Mouse (Mus musculus) heart, embryonic 11.5 days (tissue): ENCODE results near the gene Kcnd2. TPM values are rescaled to one million over a fixed set of nuclear protein-coding genes. Genes with fewer than 3 reads are reported as not detected.

ENCODE experiments used
- ATAC-seq: fragments of 200-750 bp; cut with Nextera tagmentation; replicated peaks from 2 replicates; pipeline ENCODE4 v1.8.0; 2017; ENCODE audit warnings: moderate library complexity; ENCODE audit not compliant: insufficient number of reproducible peaks, low FRiP score, low TSS enrichment
- H3K27ac ChIP-seq: fragments of 300-500 bp; sonication (generic); 2 replicates; pipeline ENCODE4 v1.5.1; 2014; ENCODE audit warnings: mild to moderate bottlenecking, low read depth, low read length
- H3K27me3 ChIP-seq: fragments of 300-500 bp; sonication (generic); 2 replicates; pipeline ENCODE4 v1.6.1; 2014; ENCODE audit warnings: mild to moderate bottlenecking, low read length, mixed read lengths; ENCODE audit not compliant: control insufficient read depth, insufficient read depth
- H3K36me3 ChIP-seq: fragments of 300-500 bp; sonication (generic); 2 replicates; pipeline ENCODE4 v1.6.1; 2014; ENCODE audit warnings: mild to moderate bottlenecking, low read length, moderate library complexity, mixed read lengths; ENCODE audit not compliant: control insufficient read depth, insufficient read depth
- H3K4me1 ChIP-seq: fragments of 300-500 bp; sonication (generic); 2 replicates; pipeline ENCODE4 v1.6.1; 2014; ENCODE audit warnings: low read length; ENCODE audit not compliant: control insufficient read depth, insufficient read depth
- H3K4me2 ChIP-seq: fragments of 300-500 bp; sonication (generic); 2 replicates; pipeline ENCODE4 v1.6.1; 2014; ENCODE audit warnings: mild to moderate bottlenecking, moderate library complexity
- H3K4me3 ChIP-seq: fragments of 300-500 bp; sonication (generic); 2 replicates; pipeline ENCODE4 v1.5.1; 2014; ENCODE audit warnings: low read depth, low read length
- H3K9ac ChIP-seq: fragments of 300-500 bp; sonication (generic); 2 replicates; pipeline ENCODE4 v1.6.1; 2014; ENCODE audit warnings: mild to moderate bottlenecking, low read depth, low read length, moderate library complexity
- H3K9me3 ChIP-seq: fragments of 300-500 bp; sonication (generic); replicated peaks from 2 replicates; pipeline ENCODE4 v1.6.1; 2016; ENCODE audit warnings: low read length; ENCODE audit not compliant: control insufficient read depth
- WGBS: fragments of 180-500 bp; shearing (Covaris S2); extraction: QIAGEN DNeasy Blood & Tissue Kit; methylation state at CpG from one replicate; pipeline ENCODE4 v1.1.7; 2014; ENCODE audit not compliant: insufficient replicate concordance; 5-methylcytosine and 5-hydroxymethylcytosine counted together
- polyA plus RNA-seq: library from polyadenylated mRNA; unstranded; fragments of >200 nt; fragmentation: Nextera tagmentation; extraction: Ambion mirVana; gene quantifications from 2 replicates; pipeline ENCODE4 v1.2.1, GENCODE M21; 2014

The Kcnd2 gene
- polyA plus RNA-seq, 1 experiment from 2014 or later: 1.9 TPM

GRCm38 (mm10) chr6:21744615-21745266 lies 529.4 kb downstream of the Kcnd2 start:
- Histone ChIP-seq H3K27me3 (no peaks in the 10 kb centered on the region), H3K4me2 (no peak overlapping the region), H3K9ac (no peak overlapping the region), H3K4me3 (no peak overlapping the region), H3K36me3 (no peaks in the 10 kb centered on the region), H3K4me1 (no peaks in the 10 kb centered on the region), H3K9me3 (no peaks in the 10 kb centered on the region), H3K27ac (no peak overlapping the region)
- 60% methylated on average over 3 of the region's 3 CpGs for WGBS
- no peak for ATAC-seq

DNA sequence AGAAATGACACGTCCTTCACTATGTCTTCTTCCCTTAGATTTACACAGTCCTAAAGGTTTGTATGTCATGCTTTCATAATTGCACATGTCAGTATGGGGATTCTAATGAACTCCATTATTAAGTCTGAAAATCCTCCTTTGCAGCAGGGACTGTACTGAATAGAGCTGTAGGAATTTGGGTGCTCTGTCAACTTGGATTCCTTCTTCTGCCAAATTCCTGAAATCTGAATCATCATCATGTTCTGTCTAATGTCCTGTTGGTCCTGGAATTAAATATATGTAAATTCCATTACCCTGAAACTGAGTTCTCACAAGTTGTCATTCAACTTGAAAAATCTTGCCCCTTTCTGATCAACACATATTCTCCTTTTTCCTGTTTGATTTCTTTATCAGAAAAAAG lies 532.2 kb downstream of the Kcnd2 start:
- Histone ChIP-seq H3K27me3 (no peaks in the 10 kb centered on the region), H3K4me1 (no peaks in the 10 kb centered on the region), H3K4me3 (no peak overlapping the region), H3K36me3 (no peaks in the 10 kb centered on the region), H3K27ac (no peak overlapping the region), H3K9me3 (no peaks in the 10 kb centered on the region), H3K9ac (no peak overlapping the region), H3K4me2 (no peak overlapping the region)
- ATAC-seq: no peak
- 69% methylated on average over 1 of the region's 1 CpGs for WGBS

- no peak overlapping the region for H3K4me2 ChIP-seq
- H3K4me1 ChIP-seq: no peaks in the 10 kb centered on the region
- WGBS: 84% methylated on average over 12 of the region's 12 CpGs
- H3K36me3 ChIP-seq: no peaks in the 10 kb centered on the region
- no peak overlapping the region for H3K4me3 ChIP-seq
- H3K27ac ChIP-seq: no peak overlapping the region
- no peaks in the 10 kb centered on the region for H3K9me3 ChIP-seq
- ATAC-seq: no peak
- no peaks in the 10 kb centered on the region for H3K27me3 ChIP-seq
- no peak overlapping the region for H3K9ac ChIP-seq
Measured at GRCm38 (mm10) chr6:21767787-21768221, 552.5 kb downstream of the Kcnd2 start.

DNA sequence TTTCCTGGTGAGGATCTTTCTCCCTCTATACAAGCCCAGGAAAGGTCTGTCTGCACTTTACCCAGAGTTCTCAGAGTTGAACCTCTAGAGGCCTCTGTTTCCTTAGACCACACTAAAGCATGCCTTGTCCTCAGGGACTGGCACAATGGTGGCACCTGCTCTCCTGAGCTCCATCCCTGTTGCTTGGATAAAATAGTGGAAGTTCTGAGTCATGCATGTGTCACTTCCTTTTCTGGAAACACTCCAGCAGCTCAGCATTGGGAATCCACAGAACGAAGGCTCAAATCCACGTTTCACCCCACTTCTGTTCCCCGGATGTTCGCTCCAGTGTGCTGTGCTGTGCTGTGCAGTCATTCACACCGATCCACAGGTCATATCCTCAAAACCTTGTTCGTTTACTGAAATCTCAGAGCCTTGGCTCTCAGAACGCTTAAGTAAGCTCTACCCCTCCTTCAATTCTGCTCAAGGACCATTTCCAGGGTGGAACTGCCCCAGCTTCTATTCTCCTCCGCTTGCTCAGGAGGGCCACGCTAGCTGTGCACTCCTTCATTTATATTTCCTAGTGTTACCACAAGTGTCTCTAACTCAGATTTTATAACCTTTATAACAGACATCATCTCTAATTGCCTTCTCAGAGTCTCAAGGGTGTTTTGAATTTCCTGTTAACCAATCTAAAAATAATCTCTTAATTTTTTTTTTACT lies 553.6 kb downstream of the Kcnd2 start:
- Histone ChIP-seq H3K27ac (no peak overlapping the region), H3K4me3 (no peak overlapping the region), H3K4me1 (no peaks in the 10 kb centered on the region), H3K9me3 (no peaks in the 10 kb centered on the region), H3K36me3 (no peaks in the 10 kb centered on the region), H3K27me3 (no peaks in the 10 kb centered on the region), H3K9ac (no peak overlapping the region), H3K4me2 (no peak overlapping the region)
- WGBS: 77% methylated on average over 9 of the region's 9 CpGs
- no peak for ATAC-seq

DNA sequence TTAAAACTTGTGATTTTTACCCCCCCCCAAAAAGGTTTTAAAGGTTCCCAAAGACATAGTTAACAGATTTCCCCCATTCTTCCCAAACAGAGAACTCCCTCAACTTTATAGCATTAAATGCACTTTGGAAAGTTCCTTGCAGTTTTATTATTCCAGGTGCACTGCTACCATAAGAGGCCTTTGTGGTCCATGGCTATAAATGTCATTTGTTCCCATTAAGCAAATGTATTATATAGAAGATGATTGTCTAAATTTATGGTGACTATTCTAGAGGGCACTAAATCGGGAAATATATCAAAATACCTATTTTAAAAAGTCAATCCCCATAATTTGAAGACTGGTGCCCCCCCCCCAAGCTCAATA lies 554.1 kb downstream of the Kcnd2 start:
- no peaks in the 10 kb centered on the region for H3K36me3 ChIP-seq
- H3K27ac ChIP-seq: no peak overlapping the region
- no peaks in the 10 kb centered on the region for H3K9me3 ChIP-seq
- no peak overlapping the region for H3K4me2 ChIP-seq
- no peak overlapping the region for H3K9ac ChIP-seq
- no peaks in the 10 kb centered on the region for H3K4me1 ChIP-seq
- H3K4me3 ChIP-seq: no peak overlapping the region
- ATAC-seq: no peak
- no peaks in the 10 kb centered on the region for H3K27me3 ChIP-seq
- WGBS: 71% methylated on average over 1 of the region's 1 CpGs

DNA sequence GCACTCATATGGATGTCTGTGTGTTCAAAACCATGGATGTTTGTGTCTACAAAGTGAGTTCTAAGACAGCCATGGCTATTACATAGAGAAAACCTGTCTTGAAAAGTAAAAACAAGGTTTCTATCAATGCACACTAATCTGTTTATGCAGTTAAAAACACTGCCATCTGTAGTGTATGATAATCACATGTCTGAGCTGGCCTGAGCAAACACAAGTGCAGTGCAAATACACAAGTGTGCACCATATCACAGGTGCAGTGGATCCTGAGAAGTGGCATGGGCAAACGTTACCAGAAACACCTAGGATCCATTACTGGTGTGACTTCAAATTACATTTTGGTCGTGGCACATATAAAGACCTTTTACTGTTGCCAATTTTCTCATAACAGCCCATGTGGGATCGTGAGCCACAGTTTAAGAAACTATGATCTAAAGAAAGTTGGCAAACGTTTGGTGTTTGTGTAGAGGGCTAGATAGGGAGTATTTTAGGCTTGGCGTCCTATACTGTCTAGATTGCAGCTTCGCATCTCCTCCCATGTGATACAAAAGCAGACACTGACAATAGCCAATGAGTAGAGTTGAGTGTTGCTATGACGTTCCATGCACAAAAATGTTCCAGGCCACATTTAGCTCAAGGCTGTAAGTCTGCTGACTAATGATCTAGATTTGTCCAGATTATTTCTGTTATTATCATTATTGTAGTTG lies 559.1 kb downstream of the Kcnd2 start:
- no peak overlapping the region for H3K4me2 ChIP-seq
- no peak overlapping the region for H3K4me3 ChIP-seq
- ATAC-seq: no peak
- H3K27ac ChIP-seq: no peak overlapping the region
- no peaks in the 10 kb centered on the region for H3K9me3 ChIP-seq
- no peaks in the 10 kb centered on the region for H3K36me3 ChIP-seq
- H3K4me1 ChIP-seq: no peaks in the 10 kb centered on the region
- no peak overlapping the region for H3K9ac ChIP-seq
- H3K27me3 ChIP-seq: no peaks in the 10 kb centered on the region
- 79% methylated on average over 7 of the region's 7 CpGs for WGBS
